Mouse (Mus musculus): ENCODE measurements around the gene Plekha6. TPM values are rescaled to one million over a fixed set of nuclear protein-coding genes. Genes with fewer than 3 reads are reported as not detected.

The Plekha6 gene
- polyA plus RNA-seq, 1 experiment from 2014 or later, result 17.7 TPM

- ATAC-seq (ENCODE audit: insufficient read depth, low FRiP score), result no peak
- no peaks in the 10 kb centered on the region for H3K36me3 ChIP-seq (ENCODE audit: control insufficient read depth, insufficient read depth, low read length)
- no peaks in the 10 kb centered on the region for H3K27me3 ChIP-seq (ENCODE audit: control insufficient read depth, insufficient read depth, low read length)
- no peak overlapping the region for H3K27ac ChIP-seq (ENCODE audit: low read length)
- no peak overlapping the region for H3K4me3 ChIP-seq (replicated peaks; ENCODE audit: low read length)
- H3K4me2 ChIP-seq (ENCODE audit: low read depth, low read length), result no peak overlapping the region
- peaks cover 8% of the 10 kb centered on the region for H3K4me1 ChIP-seq (ENCODE audit: control insufficient read depth, insufficient read depth, low read length)
- no peak overlapping the region for H3K9ac ChIP-seq (ENCODE audit: low read length)
- 91% methylated on average over 4 of the region's 4 CpGs for WGBS
- H3K9me3 ChIP-seq (replicated peaks; ENCODE audit: control insufficient read depth, low read length), result no peaks in the 10 kb centered on the region
Observed at GRCm38 (mm10) chr1:133213901-133214300, 49.9 kb downstream of the Plekha6 start.

DNA sequence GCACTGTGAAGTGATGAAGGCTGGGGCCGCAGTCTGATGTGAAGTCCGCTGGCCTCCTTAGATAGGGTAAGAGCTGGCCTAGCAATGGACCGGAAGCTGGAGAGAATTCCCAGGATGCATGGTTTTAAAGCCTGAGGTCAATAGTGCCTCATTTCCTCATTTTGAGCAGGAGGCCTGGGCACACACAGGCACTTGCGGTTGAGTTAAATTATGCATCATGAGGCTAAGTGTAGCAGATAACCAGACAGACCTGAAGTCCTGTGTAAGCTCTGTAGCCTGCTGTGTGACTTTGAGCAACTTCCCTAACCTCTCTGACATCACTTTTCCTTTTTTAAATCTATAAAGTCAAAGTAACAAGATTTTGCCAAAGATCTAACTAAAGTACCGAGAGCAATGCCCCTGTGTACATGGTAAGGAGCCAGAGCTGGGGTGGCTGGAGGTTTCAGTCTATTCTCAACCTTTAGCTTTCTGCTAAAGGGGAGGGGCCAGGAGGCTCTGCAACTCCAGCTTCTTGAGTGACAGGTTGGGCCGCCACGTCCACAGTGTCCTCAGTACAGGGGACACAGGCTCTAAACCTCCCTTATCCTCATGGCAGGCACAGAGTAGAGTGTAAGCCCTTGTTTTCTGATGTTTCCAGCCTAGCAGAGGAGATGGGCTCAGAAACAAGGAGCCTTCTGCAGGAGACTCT is 50.8 kb downstream of the Plekha6 start:
- no peaks in the 10 kb centered on the region for H3K27me3 ChIP-seq (ENCODE audit: control insufficient read depth, insufficient read depth, low read length)
- ATAC-seq (ENCODE audit: insufficient read depth, low FRiP score), result no peak
- H3K9me3 ChIP-seq (replicated peaks; ENCODE audit: control insufficient read depth, low read length), result no peaks in the 10 kb centered on the region
- H3K36me3 ChIP-seq (ENCODE audit: control insufficient read depth, insufficient read depth, low read length), result no peaks in the 10 kb centered on the region
- H3K4me1 ChIP-seq (ENCODE audit: control insufficient read depth, insufficient read depth, low read length), result peaks cover 2% of the 10 kb centered on the region
- WGBS, result 76% methylated on average over 7 of the region's 7 CpGs
- H3K27ac ChIP-seq (ENCODE audit: low read length), result no peak overlapping the region
- H3K4me2 ChIP-seq (ENCODE audit: low read depth, low read length), result no peak overlapping the region
- no peak overlapping the region for H3K9ac ChIP-seq (ENCODE audit: low read length)
- H3K4me3 ChIP-seq (replicated peaks; ENCODE audit: low read length), result no peak overlapping the region

DNA sequence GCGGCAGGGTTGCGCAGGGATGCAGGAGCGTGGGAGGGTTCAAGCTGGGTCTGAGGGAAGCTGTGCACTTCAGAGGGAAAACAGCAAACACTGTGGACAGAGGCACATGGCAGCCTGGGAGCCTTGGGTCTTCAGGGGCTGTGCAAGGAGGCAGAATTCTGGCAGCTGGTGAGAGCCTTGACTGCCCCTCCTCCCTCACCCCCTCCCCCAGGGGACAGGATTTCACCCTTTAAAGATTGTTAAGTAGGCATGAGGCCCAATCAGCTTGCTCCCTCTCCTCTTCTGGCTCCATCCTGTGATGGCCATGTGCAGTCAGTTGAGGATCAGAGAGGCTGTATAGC is 51.3 kb downstream of the Plekha6 start:
- H3K27me3 ChIP-seq (ENCODE audit: control insufficient read depth, insufficient read depth, low read length), result no peaks in the 10 kb centered on the region
- no peak for ATAC-seq (ENCODE audit: insufficient read depth, low FRiP score)
- H3K36me3 ChIP-seq (ENCODE audit: control insufficient read depth, insufficient read depth, low read length), result no peaks in the 10 kb centered on the region
- WGBS, result 74% methylated on average over 3 of the region's 3 CpGs
- no peak overlapping the region for H3K4me3 ChIP-seq (replicated peaks; ENCODE audit: low read length)
- H3K9ac ChIP-seq (ENCODE audit: low read length), result no peak overlapping the region
- H3K4me2 ChIP-seq (ENCODE audit: low read depth, low read length), result no peak overlapping the region
- H3K9me3 ChIP-seq (replicated peaks; ENCODE audit: control insufficient read depth, low read length), result no peaks in the 10 kb centered on the region
- no peak overlapping the region for H3K27ac ChIP-seq (ENCODE audit: low read length)
- no peaks in the 10 kb centered on the region; the same call in 1 of the 2 replicates for H3K4me1 ChIP-seq (ENCODE audit: control insufficient read depth, insufficient read depth, low read length)

DNA sequence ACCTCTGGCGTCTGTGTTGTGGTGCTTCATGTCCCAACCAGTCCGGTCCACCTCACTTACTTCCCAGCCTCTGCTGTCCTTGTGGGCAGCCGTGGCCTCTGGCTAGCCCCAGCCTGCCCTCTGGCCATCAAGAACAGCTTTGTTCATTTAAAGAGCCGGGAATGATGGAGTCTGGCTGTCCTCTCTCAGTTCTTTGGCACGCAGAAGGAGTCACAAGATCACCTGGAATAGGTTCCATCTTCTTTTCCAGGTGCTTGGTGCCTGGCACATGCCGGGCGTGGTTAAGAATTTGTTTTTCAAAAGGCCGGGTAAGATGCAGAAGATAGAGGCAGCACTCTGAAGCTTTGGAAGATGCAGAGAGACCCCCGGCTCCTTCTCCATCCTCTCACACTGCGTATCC is 51.7 kb downstream of the Plekha6 start:
- Histone ChIP-seq H3K36me3 (ENCODE audit: control insufficient read depth, insufficient read depth, low read length) (no peaks in the 10 kb centered on the region), H3K27me3 (ENCODE audit: control insufficient read depth, insufficient read depth, low read length) (no peaks in the 10 kb centered on the region), H3K9ac (ENCODE audit: low read length) (no peak overlapping the region), H3K27ac (ENCODE audit: low read length) (no peak overlapping the region), H3K4me2 (ENCODE audit: low read depth, low read length) (no peak overlapping the region), H3K9me3 (replicated peaks; ENCODE audit: control insufficient read depth, low read length) (no peaks in the 10 kb centered on the region), H3K4me1 (ENCODE audit: control insufficient read depth, insufficient read depth, low read length) (no peaks in the 10 kb centered on the region; the same call in 1 of the 2 replicates), H3K4me3 (replicated peaks; ENCODE audit: low read length) (no peak overlapping the region)
- 81% methylated on average over 10 of the region's 10 CpGs for WGBS
- ATAC-seq (ENCODE audit: insufficient read depth, low FRiP score), result no peak

DNA sequence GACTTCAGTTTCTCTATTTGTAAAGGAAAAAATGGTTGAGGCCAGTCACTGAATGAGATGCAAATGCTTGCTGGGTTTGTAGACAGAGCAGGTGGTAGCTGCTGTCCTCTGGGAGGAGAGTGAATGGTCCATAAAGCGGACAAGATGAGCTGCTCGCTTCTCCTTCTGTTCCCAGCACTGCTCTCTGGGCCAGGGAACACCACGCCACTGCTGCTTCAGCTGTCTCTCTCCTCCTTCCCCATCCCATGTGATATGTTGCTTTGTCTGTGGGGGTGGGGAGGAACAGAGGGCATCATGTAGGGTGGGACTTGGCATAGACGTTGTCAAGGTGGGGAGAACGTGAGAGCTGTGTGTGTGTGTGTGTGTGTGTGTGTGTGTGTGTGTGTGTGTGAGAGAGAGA is 53.0 kb downstream of the Plekha6 start:
- no peak overlapping the region for H3K9ac ChIP-seq (ENCODE audit: low read length)
- no peak for ATAC-seq (ENCODE audit: insufficient read depth, low FRiP score)
- WGBS, result 64% methylated on average over 5 of the region's 5 CpGs

DNA sequence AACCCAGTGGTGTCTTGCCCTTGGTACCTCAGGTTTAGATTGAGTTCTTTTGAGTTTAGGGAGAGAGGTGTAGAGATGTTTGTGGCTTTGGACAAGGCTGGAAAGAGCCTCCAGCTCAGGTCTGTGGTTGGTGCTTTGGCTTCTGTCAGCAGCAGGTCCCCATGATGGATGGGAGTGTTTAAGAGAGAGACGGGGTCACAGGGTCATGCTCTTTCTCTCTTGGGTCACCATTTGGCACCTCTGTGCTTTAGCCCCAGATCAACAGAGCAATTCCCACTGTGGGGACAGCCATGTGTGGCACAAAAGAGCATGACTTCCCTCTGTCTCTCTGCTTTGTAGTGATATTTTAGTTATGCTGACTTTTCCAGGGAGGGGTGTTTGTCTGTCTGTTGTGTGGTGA is 55.1 kb downstream of the Plekha6 start:
- ATAC-seq (ENCODE audit: insufficient read depth, low FRiP score), result no peak
- H3K9ac ChIP-seq (ENCODE audit: low read length), result no peak overlapping the region
- 48% methylated on average over 1 of the region's 1 CpGs for WGBS

More for the DNA sequence above, 53.0 kb downstream of the Plekha6 start:
- H3K4me2 ChIP-seq (ENCODE audit: low read depth, low read length), result no peak overlapping the region
- no peaks in the 10 kb centered on the region for H3K27me3 ChIP-seq (ENCODE audit: control insufficient read depth, insufficient read depth, low read length)
- no peak overlapping the region for H3K27ac ChIP-seq (ENCODE audit: low read length)
- no peaks in the 10 kb centered on the region for H3K36me3 ChIP-seq (ENCODE audit: control insufficient read depth, insufficient read depth, low read length)
- H3K9me3 ChIP-seq (replicated peaks; ENCODE audit: control insufficient read depth, low read length), result no peaks in the 10 kb centered on the region
- no peaks in the 10 kb centered on the region for H3K4me1 ChIP-seq (ENCODE audit: control insufficient read depth, insufficient read depth, low read length)
- H3K4me3 ChIP-seq (replicated peaks; ENCODE audit: low read length), result no peak overlapping the region

DNA sequence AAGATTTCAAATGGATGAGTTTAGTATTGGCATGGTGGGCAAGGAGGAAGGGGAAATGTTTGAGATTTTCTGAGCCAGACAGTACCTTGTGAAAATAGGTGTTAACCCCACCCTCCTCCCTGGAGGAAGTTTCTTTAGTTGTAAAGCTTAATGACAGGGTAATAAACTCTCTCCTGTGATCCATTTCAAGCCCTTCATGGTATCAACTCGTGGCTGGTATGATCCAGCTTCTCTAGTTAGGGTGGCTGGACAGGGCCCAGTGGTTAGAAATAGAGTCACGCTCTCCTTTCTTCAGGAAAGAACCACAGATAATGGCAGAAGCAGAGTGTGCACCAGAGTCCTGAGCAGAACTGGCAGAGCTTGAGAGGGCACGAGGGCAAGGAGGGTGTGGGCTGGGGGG is 57.4 kb downstream of the Plekha6 start:
- peaks cover 21% of the 10 kb centered on the region for H3K4me1 ChIP-seq (ENCODE audit: control insufficient read depth, insufficient read depth, low read length)
- no peak overlapping the region for H3K4me3 ChIP-seq (replicated peaks; ENCODE audit: low read length)
- no peak overlapping the region for H3K9ac ChIP-seq (ENCODE audit: low read length)
- WGBS, result 75% methylated on average over 3 of the region's 3 CpGs
- no peak overlapping the region for H3K27ac ChIP-seq (ENCODE audit: low read length)
- H3K27me3 ChIP-seq (ENCODE audit: control insufficient read depth, insufficient read depth, low read length), result no peaks in the 10 kb centered on the region
- H3K9me3 ChIP-seq (replicated peaks; ENCODE audit: control insufficient read depth, low read length), result no peaks in the 10 kb centered on the region
- no peak for ATAC-seq (ENCODE audit: insufficient read depth, low FRiP score)
- H3K36me3 ChIP-seq (ENCODE audit: control insufficient read depth, insufficient read depth, low read length), result no peaks in the 10 kb centered on the region
- H3K4me2 ChIP-seq (ENCODE audit: low read depth, low read length), result no peak overlapping the region

More for the DNA sequence above, 55.1 kb downstream of the Plekha6 start:
- no peaks in the 10 kb centered on the region for H3K9me3 ChIP-seq (replicated peaks; ENCODE audit: control insufficient read depth, low read length)
- H3K27me3 ChIP-seq (ENCODE audit: control insufficient read depth, insufficient read depth, low read length), result no peaks in the 10 kb centered on the region
- peaks cover 10% of the 10 kb centered on the region for H3K4me1 ChIP-seq (ENCODE audit: control insufficient read depth, insufficient read depth, low read length)
- H3K27ac ChIP-seq (ENCODE audit: low read length), result no peak overlapping the region
- H3K36me3 ChIP-seq (ENCODE audit: control insufficient read depth, insufficient read depth, low read length), result no peaks in the 10 kb centered on the region
- no peak overlapping the region for H3K4me3 ChIP-seq (replicated peaks; ENCODE audit: low read length)
- no peak overlapping the region for H3K4me2 ChIP-seq (ENCODE audit: low read depth, low read length)

GRCm38 (mm10) chr1:133222445-133222995 is 58.5 kb downstream of the Plekha6 start:
- no peak overlapping the region for H3K4me2 ChIP-seq (ENCODE audit: low read depth, low read length)
- H3K27me3 ChIP-seq (ENCODE audit: control insufficient read depth, insufficient read depth, low read length), result no peaks in the 10 kb centered on the region
- no peak overlapping the region for H3K4me3 ChIP-seq (replicated peaks; ENCODE audit: low read length)
- no peaks in the 10 kb centered on the region for H3K36me3 ChIP-seq (ENCODE audit: control insufficient read depth, insufficient read depth, low read length)
- H3K4me1 ChIP-seq (ENCODE audit: control insufficient read depth, insufficient read depth, low read length), result peaks cover 32% of the 10 kb centered on the region
- 45% methylated on average over 6 of the region's 6 CpGs for WGBS
- H3K27ac ChIP-seq (ENCODE audit: low read length), result no peak overlapping the region
- no peaks in the 10 kb centered on the region for H3K9me3 ChIP-seq (replicated peaks; ENCODE audit: control insufficient read depth, low read length)
- H3K9ac ChIP-seq (ENCODE audit: low read length), result no peak overlapping the region; the same call in 1 of the 2 replicates
- no peak for ATAC-seq (ENCODE audit: insufficient read depth, low FRiP score)

DNA sequence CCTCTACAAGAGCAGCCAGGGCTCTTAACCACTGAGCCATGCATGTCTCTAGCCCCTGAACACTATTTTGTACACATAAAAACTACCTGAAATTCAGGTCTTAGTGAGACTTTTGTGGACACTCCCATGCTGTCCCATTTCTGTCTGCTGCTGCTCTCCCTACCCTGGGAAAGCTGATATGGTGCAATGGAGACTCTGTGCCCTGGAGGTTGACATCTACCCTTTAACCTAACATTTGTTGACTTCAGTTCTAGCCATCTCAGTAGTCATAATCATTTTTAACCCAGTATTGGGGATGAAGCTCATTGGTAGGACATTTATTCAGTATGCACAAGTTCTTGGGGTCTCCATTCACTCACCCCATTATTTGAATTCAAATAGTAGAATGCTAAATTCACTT is 60.7 kb downstream of the Plekha6 start:
- Histone ChIP-seq H3K4me2 (ENCODE audit: low read depth, low read length) (no peak overlapping the region), H3K4me3 (replicated peaks; ENCODE audit: low read length) (no peak overlapping the region), H3K9ac (ENCODE audit: low read length) (no peak overlapping the region), H3K4me1 (ENCODE audit: control insufficient read depth, insufficient read depth, low read length) (peaks cover 46% of the 10 kb centered on the region), H3K36me3 (ENCODE audit: control insufficient read depth, insufficient read depth, low read length) (no peaks in the 10 kb centered on the region), H3K27ac (ENCODE audit: low read length) (no peak overlapping the region), H3K27me3 (ENCODE audit: control insufficient read depth, insufficient read depth, low read length) (no peaks in the 10 kb centered on the region), H3K9me3 (replicated peaks; ENCODE audit: control insufficient read depth, low read length) (no peaks in the 10 kb centered on the region)
- no peak for ATAC-seq (ENCODE audit: insufficient read depth, low FRiP score)
